Mouse (Mus musculus): ENCODE measurements at regions not wholly inside any gene's neighbourhood (a gene's known extent, or its start where the extent isn't known, plus 50 kb on each side); places are given as distances from the start of the nearest gene placed in this dataset.

DNA sequence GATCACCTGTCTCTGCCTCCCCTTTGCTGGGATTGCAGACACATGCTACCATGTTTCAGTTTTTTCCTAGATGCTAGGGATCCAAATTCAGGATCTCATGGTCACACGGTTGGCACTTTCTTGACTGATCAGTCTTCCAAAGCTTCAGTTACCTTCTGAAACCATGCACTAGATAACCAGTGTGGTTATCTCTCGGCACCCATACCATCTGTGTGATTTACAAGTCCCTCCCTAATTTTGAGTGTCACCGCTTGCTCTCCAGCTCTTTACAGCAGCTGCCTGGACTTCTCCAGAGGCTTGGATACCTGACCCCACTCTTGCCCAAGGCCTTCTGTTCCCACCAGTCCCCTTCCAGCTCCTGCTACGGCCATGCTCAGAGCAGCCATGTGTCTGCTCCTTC, 130.6 kb upstream of the Nfe2l3 start:
- H3K27ac ChIP-seq (replicated peaks), result no peak overlapping the region
- 96% methylated on average over 4 of the region's 4 CpGs for WGBS
- no peaks in the 10 kb centered on the region for H3K27me3 ChIP-seq (ENCODE audit: control insufficient read depth, insufficient read depth, low read length)
- H3K9ac ChIP-seq (ENCODE audit: low read length), result no peak overlapping the region
- TF ChIP-seq EP300 (optimal IDR thresholded peaks at IDR 0.05) (no peak), CTCF (IDR thresholded peaks at IDR 0.05; ENCODE audit: low read depth) (no peak)
- no peak overlapping the region for H3K4me2 ChIP-seq (replicated peaks; ENCODE audit: low read depth)
- no peaks in the 10 kb centered on the region for H3K36me3 ChIP-seq (ENCODE audit: control insufficient read depth, insufficient read depth, low read length)
- no peak for ATAC-seq (ENCODE audit: low FRiP score, low TSS enrichment)
- no peaks in the 10 kb centered on the region for H3K4me1 ChIP-seq (replicated peaks; ENCODE audit: control insufficient read depth, insufficient read depth)
- no peak for DNase-seq (ENCODE audit: low spot score)
- H3K4me3 ChIP-seq (ENCODE audit: low read depth, low read length), result no peak overlapping the region
- no peaks in the 10 kb centered on the region for H3K9me3 ChIP-seq (ENCODE audit: control insufficient read depth, low read length)

- Histone ChIP-seq H3K27ac (replicated peaks) (no peak overlapping the region), H3K27me3 (ENCODE audit: control insufficient read depth, insufficient read depth, low read length) (no peaks in the 10 kb centered on the region), H3K9ac (ENCODE audit: low read length) (no peak overlapping the region), H3K4me3 (ENCODE audit: low read depth, low read length) (no peak overlapping the region), H3K4me1 (replicated peaks; ENCODE audit: control insufficient read depth, insufficient read depth) (no peaks in the 10 kb centered on the region), H3K4me2 (replicated peaks; ENCODE audit: low read depth) (no peak overlapping the region), H3K36me3 (ENCODE audit: control insufficient read depth, insufficient read depth, low read length) (no peaks in the 10 kb centered on the region), H3K9me3 (ENCODE audit: control insufficient read depth, low read length) (no peaks in the 10 kb centered on the region)
- DNase-seq (ENCODE audit: low spot score), result no peak
- ATAC-seq (ENCODE audit: low FRiP score, low TSS enrichment), result no peak
- WGBS, result 91% methylated on average over 7 of the region's 7 CpGs
- TF ChIP-seq CTCF (IDR thresholded peaks at IDR 0.05; ENCODE audit: low read depth) (no peak), EP300 (optimal IDR thresholded peaks at IDR 0.05) (no peak)
Measured at GRCm38 (mm10) chr6:51302240-51302639, 130.2 kb upstream of the Nfe2l3 start.

GRCm38 (mm10) chr6:51318341-51318740, 114.1 kb upstream of the Nfe2l3 start:
- WGBS, result 44% methylated on average over 2 of the region's 2 CpGs
- Histone ChIP-seq H3K27ac (replicated peaks) (no peak overlapping the region), H3K27me3 (ENCODE audit: control insufficient read depth, insufficient read depth, low read length) (no peaks in the 10 kb centered on the region), H3K36me3 (ENCODE audit: control insufficient read depth, insufficient read depth, low read length) (no peaks in the 10 kb centered on the region), H3K4me2 (replicated peaks; ENCODE audit: low read depth) (no peak overlapping the region), H3K9ac (ENCODE audit: low read length) (no peak overlapping the region), H3K4me1 (replicated peaks; ENCODE audit: control insufficient read depth, insufficient read depth) (no peaks in the 10 kb centered on the region), H3K4me3 (ENCODE audit: low read depth, low read length) (no peak overlapping the region), H3K9me3 (ENCODE audit: control insufficient read depth, low read length) (no peaks in the 10 kb centered on the region)
- DNase-seq (ENCODE audit: low spot score) (no peak), ATAC-seq (ENCODE audit: low FRiP score, low TSS enrichment) (no peak)
- TF ChIP-seq EP300 (optimal IDR thresholded peaks at IDR 0.05), result no peak

GRCm38 (mm10) chr6:51320019-51320418, 112.5 kb upstream of the Nfe2l3 start:
- WGBS, result 67% methylated on average over 1 of the region's 1 CpGs
- no peak for TF ChIP-seq EP300 (optimal IDR thresholded peaks at IDR 0.05)
- TF ChIP-seq CTCF (IDR thresholded peaks at IDR 0.05; ENCODE audit: low read depth), result no peak
- H3K9me3 ChIP-seq (ENCODE audit: control insufficient read depth, low read length), result no peaks in the 10 kb centered on the region
- no peaks in the 10 kb centered on the region for H3K36me3 ChIP-seq (ENCODE audit: control insufficient read depth, insufficient read depth, low read length)
- peak overlapping the region; percentile 75 for H3K27ac ChIP-seq (replicated peaks)
- H3K4me3 ChIP-seq (ENCODE audit: low read depth, low read length), result no peak overlapping the region
- no peak overlapping the region for H3K9ac ChIP-seq (ENCODE audit: low read length)
- H3K4me1 ChIP-seq (replicated peaks; ENCODE audit: control insufficient read depth, insufficient read depth), result no peaks in the 10 kb centered on the region
- H3K27me3 ChIP-seq (ENCODE audit: control insufficient read depth, insufficient read depth, low read length), result no peaks in the 10 kb centered on the region
- ATAC-seq (ENCODE audit: low FRiP score, low TSS enrichment), result 0 out of 2 replicates have a peak, but pooled peaks have one; percentile 22
- H3K4me2 ChIP-seq (replicated peaks; ENCODE audit: low read depth), result no peak overlapping the region
- peak; percentile 36 for DNase-seq (ENCODE audit: low spot score)

DNA sequence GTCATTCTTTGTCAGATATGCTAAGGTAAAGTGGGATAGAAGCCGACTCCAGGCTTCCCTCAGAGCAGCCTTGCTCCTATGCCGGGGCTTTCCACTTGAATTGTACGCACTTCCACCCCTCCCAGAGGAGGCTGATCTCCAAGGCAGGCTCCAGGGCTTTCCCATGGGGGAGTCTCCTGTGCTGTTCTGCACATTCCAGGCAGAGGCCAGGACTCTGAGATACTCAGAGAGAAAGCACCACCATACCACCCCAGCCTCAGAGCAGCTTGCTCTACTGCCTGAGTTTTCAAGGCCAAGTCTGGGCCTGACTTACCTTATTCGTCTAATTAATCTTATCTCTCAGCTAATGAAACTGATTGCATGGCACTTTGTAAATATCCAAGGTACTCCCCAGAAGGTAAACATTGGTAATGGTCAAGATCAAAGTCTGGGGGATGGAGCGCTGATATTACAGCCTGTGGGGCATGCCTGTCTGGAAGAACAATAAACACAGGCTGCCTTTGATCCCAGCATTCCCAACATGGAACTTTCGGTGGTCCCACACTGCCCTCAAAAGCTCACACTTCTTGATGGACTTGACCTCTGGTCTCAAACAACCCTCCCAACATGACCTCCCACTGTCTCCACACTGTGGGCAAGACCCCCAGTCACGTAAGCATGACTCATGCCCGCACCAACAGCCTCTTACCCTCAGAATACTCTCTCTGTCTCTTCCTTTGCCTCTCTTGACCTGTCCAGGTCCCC, 111.6 kb upstream of the Nfe2l3 start:
- H3K9me3 ChIP-seq (ENCODE audit: control insufficient read depth, low read length), result no peaks in the 10 kb centered on the region
- no peak overlapping the region for H3K4me2 ChIP-seq (replicated peaks; ENCODE audit: low read depth)
- TF ChIP-seq CTCF (IDR thresholded peaks at IDR 0.05; ENCODE audit: low read depth) (no peak), EP300 (optimal IDR thresholded peaks at IDR 0.05) (no peak)
- H3K36me3 ChIP-seq (ENCODE audit: control insufficient read depth, insufficient read depth, low read length), result no peaks in the 10 kb centered on the region
- H3K27me3 ChIP-seq (ENCODE audit: control insufficient read depth, insufficient read depth, low read length), result no peaks in the 10 kb centered on the region
- H3K9ac ChIP-seq (ENCODE audit: low read length), result no peak overlapping the region
- DNase-seq (ENCODE audit: low spot score) (peak; percentile 56), ATAC-seq (ENCODE audit: low FRiP score, low TSS enrichment) (peak; percentile 83)
- H3K4me3 ChIP-seq (ENCODE audit: low read depth, low read length), result no peak overlapping the region
- 35% methylated on average over 8 of the region's 8 CpGs for WGBS
- H3K27ac ChIP-seq (replicated peaks), result peak overlapping the region; percentile 75
- no peaks in the 10 kb centered on the region for H3K4me1 ChIP-seq (replicated peaks; ENCODE audit: control insufficient read depth, insufficient read depth)

DNA sequence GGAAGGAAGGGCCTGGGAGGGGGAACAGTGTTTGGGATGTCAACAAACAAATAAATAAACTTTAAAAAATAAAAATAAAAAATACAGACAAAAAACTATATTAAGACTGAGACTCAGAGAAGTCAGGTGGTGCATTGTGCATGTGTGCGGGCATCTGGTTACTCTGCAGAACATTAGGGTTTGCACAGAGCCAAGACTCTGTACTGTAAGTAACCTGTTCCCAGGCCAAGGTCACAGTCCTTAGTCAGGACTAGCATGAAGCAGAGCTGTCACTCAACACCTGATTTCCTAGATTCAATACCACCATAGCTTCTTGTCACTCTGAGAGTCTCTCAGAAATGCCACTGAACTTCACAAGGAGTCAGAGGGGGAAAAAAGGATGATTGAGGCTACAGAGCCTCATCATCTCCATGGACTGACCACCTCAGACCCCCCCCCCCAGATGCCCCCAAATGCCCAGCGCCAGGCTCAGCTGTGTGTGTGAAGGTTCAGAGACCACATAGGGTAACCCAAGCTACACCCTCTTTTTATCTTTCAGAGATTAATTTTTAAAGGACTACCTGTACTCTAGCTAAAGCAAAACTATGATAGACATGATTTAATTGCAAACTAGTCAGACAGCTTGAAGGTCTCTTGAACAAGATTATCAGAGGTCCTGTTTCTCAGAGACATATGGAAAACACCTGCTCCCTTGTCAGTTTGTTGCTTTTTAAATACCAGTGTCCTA, 106.2 kb upstream of the Nfe2l3 start:
- DNase-seq (ENCODE audit: low spot score) (no peak), ATAC-seq (ENCODE audit: low FRiP score, low TSS enrichment) (peak; percentile 68)
- no peak for TF ChIP-seq CTCF (IDR thresholded peaks at IDR 0.05; ENCODE audit: low read depth)
- no peak for TF ChIP-seq EP300 (optimal IDR thresholded peaks at IDR 0.05)
- Histone ChIP-seq H3K27ac (replicated peaks) (no peak overlapping the region; the same call in 1 of the 2 replicates), H3K9me3 (ENCODE audit: control insufficient read depth, low read length) (no peaks in the 10 kb centered on the region), H3K4me3 (ENCODE audit: low read depth, low read length) (no peak overlapping the region), H3K4me1 (replicated peaks; ENCODE audit: control insufficient read depth, insufficient read depth) (no peaks in the 10 kb centered on the region), H3K9ac (ENCODE audit: low read length) (no peak overlapping the region), H3K36me3 (ENCODE audit: control insufficient read depth, insufficient read depth, low read length) (no peaks in the 10 kb centered on the region), H3K27me3 (ENCODE audit: control insufficient read depth, insufficient read depth, low read length) (no peaks in the 10 kb centered on the region), H3K4me2 (replicated peaks; ENCODE audit: low read depth) (no peak overlapping the region)
- 66% methylated on average over 2 of the region's 2 CpGs for WGBS

All from stomach, postnatal 0 days (tissue).